Mouse (Mus musculus) small intestine, adult 2 months (tissue): ENCODE measurements around the gene Acly.

Source experiments
- CTCF ChIP-seq: fragments of 200-500 bp; IDR thresholded peaks from 2 replicates; pipeline ENCODE4 v1.5.1; 2012; ENCODE audit warnings: low read depth, mild to moderate bottlenecking, control low read depth, inconsistent platforms, low read length, moderate library complexity, mixed read lengths; ENCODE audit not compliant: insufficient replicate concordance, insufficient read length; ENCODE audit errors: extremely low read depth
- POLR2A ChIP-seq: fragments of 200-500 bp; IDR thresholded peaks from 2 replicates; pipeline ENCODE4 v1.6.1; 2012; ENCODE audit warnings: low read depth, mild to moderate bottlenecking, control low read depth, inconsistent platforms, low read length, moderate library complexity

DNA sequence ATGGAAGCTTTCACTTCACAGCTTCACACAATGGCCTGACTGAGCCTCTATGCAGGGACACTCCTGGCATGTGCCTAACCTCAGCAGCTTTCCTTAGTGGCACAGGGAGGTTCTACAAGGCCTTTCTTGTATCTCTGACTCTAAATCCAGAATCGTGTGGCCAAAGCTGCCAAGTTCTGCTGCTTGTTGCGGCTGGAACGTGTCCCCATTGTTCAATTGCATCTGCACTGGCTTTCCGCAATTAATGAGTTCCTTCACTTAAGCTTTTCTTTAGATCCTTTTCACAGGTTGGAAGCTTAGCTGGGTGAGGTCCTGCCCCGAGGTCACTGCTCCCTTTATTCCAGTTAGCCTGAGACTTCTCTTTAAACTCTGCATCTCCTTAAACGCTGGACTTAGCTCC is 6.1 kb upstream of the Acly start:
- no peak for TF ChIP-seq CTCF
- no peak for TF ChIP-seq POLR2A
